Mouse (Mus musculus) hematopoietic stem cell, adult 5-6 weeks (primary cell): Measurements from ENCODE around the gene Ints1. TPM values are rescaled to one million over a fixed set of nuclear protein-coding genes. Genes with fewer than 3 reads are reported as not detected.

Experiments used
- ATAC-seq, 2 experiments: fragments of 125-278 bp in 1 of 2; replicated peaks in 1 of 2; 2 replicates each; pipeline ENCODE4 v1.8.0; 2016 to 2017; ENCODE audit warnings: inconsistent platforms in 2 of 2, mild to moderate bottlenecking in 2 of 2, moderate number of reproducible peaks in 2 of 2, low read depth in 1 of 2, moderate TSS enrichment in 1 of 2; ENCODE audit not compliant: low FRiP score in 2 of 2, poor library complexity in 2 of 2, severe bottlenecking in 2 of 2, insufficient read depth in 1 of 2, low TSS enrichment in 1 of 2
- total RNA-seq: library from RNA; stranded (forward); fragments of 172-1452, 232-1000 nt; gene quantifications from 2 replicates; pipeline ENCODE4 v1.2.3, GENCODE M21; 2017

Gene Ints1
- total RNA-seq, 1 experiment from 2014 or later, result 31.5 TPM

- ATAC-seq, result peak; percentile 77 to 79
Observed at GRCm38 (mm10) chr5:139735677-139736503, 39.6 kb downstream of the Ints1 start, which contains the start of gene Micall2. Gene Micall2, minus strand, starts transcription at chr5:139736336.

GRCm38 (mm10) chr5:139734746-139735145, 40.7 kb downstream of the Ints1 start:
- no peak for ATAC-seq

- ATAC-seq, result peak; percentile 54 to 74
Observed at GRCm38 (mm10) chr5:139734016-139734415, 41.5 kb downstream of the Ints1 start.

- peak; percentile 12 to 37; a peak in 2 of 4 replicates for ATAC-seq
Observed at GRCm38 (mm10) chr5:139732634-139733107, 42.8 kb downstream of the Ints1 start.

GRCm38 (mm10) chr5:139730712-139731486, 44.6 kb downstream of the Ints1 start:
- ATAC-seq, result no peak

GRCm38 (mm10) chr5:139727261-139727660, 48.2 kb downstream of the Ints1 start:
- ATAC-seq, result no peak

GRCm38 (mm10) chr5:139726186-139726585, 49.3 kb downstream of the Ints1 start:
- ATAC-seq, result no peak

GRCm38 (mm10) chr5:139724336-139725116, 50.9 kb downstream of the Ints1 start:
- no peak for ATAC-seq

- ATAC-seq, result no peak
Observed at GRCm38 (mm10) chr5:139723113-139723512, 52.4 kb downstream of the Ints1 start.

GRCm38 (mm10) chr5:139722709-139723108, 52.8 kb downstream of the Ints1 start:
- 0 out of 4 replicates have a peak, but pooled peaks have one; percentile 5 to 31 for ATAC-seq

- ATAC-seq, result no peak
Observed at GRCm38 (mm10) chr5:139718949-139719348, 56.5 kb downstream of the Ints1 start.

- no peak for ATAC-seq
Observed at GRCm38 (mm10) chr5:139718540-139718939, 56.9 kb downstream of the Ints1 start.

- peak; percentile 37 to 60; a peak in 2 of 4 replicates for ATAC-seq
Observed at GRCm38 (mm10) chr5:139717723-139718122, 57.8 kb downstream of the Ints1 start.

- ATAC-seq, result no peak
Observed at GRCm38 (mm10) chr5:139706496-139706895, 69.0 kb downstream of the Ints1 start.

- peak; percentile 62 to 65 for ATAC-seq
Observed at GRCm38 (mm10) chr5:139702905-139703304, 72.6 kb downstream of the Ints1 start.

GRCm38 (mm10) chr5:139702236-139702635, 73.2 kb downstream of the Ints1 start:
- ATAC-seq, result peak; percentile 19 to 50; a peak in 3 of 4 replicates
